Mouse (Mus musculus) gonadal fat pad, adult 2 months (tissue): ENCODE measurements around the gene Mepce. TPM values are rescaled to one million over a fixed set of nuclear protein-coding genes. Genes with fewer than 3 reads are reported as not detected.
"Not testable (repeated sequence)": the region's sequence is repeated elsewhere in the genome, so short reads cannot be mapped to it uniquely, and the experiment has no call there.

ENCODE experiments used
- DNase-seq: peaks from one replicate; pipeline ENCODE4 v3.0.0-alpha.2; 2012; ENCODE audit warnings: low read depth
- polyA plus RNA-seq: library from polyadenylated mRNA; depleted of rRNA; stranded (reverse); fragments of >200 nt; gene quantifications from 2 replicates; pipeline ENCODE4 v1.2.3, GENCODE M21; 2012; rRNA removed

The Mepce gene
- polyA plus RNA-seq, result 41.5 and 45.5 TPM in 2 replicates

GRCm38 (mm10) chr5:137787151-137787928, at the start of gene Mepce, which contains the start of gene Zcwpw1:
Mepce (minus strand) TSS chr5:137787655.
Zcwpw1 (plus strand) TSS chr5:137787798.
- no peak for DNase-seq

- DNase-seq, result not testable (repeated sequence)
Measured at GRCm38 (mm10) chr5:137837110-137837509, 49.7 kb upstream of the Mepce start.

GRCm38 (mm10) chr5:137836611-137837010, 49.2 kb upstream of the Mepce start:
- no peak for DNase-seq

- DNase-seq, result not testable (repeated sequence)
Measured at GRCm38 (mm10) chr5:137835966-137836520, 48.6 kb upstream of the Mepce start, which contains the start of gene Pilra. Pilra (minus strand) TSS chr5:137836281.

- DNase-seq, result no peak
Measured at GRCm38 (mm10) chr5:137833500-137833899, 46.0 kb upstream of the Mepce start.

- DNase-seq, result no peak
Measured at GRCm38 (mm10) chr5:137831506-137831905, 44.1 kb upstream of the Mepce start.

GRCm38 (mm10) chr5:137831106-137831505, 43.7 kb upstream of the Mepce start:
- no peak for DNase-seq

GRCm38 (mm10) chr5:137830238-137830637, 42.8 kb upstream of the Mepce start:
- no peak for DNase-seq

- no peak for DNase-seq
Measured at GRCm38 (mm10) chr5:137828694-137829093, 41.2 kb upstream of the Mepce start.

GRCm38 (mm10) chr5:137826421-137826820, 39.0 kb upstream of the Mepce start:
- no peak for DNase-seq

- DNase-seq, result no peak
Measured at GRCm38 (mm10) chr5:137825971-137826370, 38.5 kb upstream of the Mepce start.

- no peak for DNase-seq
Measured at GRCm38 (mm10) chr5:137825030-137825429, 37.6 kb upstream of the Mepce start.

GRCm38 (mm10) chr5:137823455-137824045, 36.1 kb upstream of the Mepce start:
- DNase-seq, result no peak

- peak; percentile 38 for DNase-seq
Measured at GRCm38 (mm10) chr5:137822602-137823001, 35.1 kb upstream of the Mepce start.

GRCm38 (mm10) chr5:137822126-137822525, 34.7 kb upstream of the Mepce start:
- no peak for DNase-seq

GRCm38 (mm10) chr5:137817466-137818222, 30.2 kb upstream of the Mepce start:
- no peak for DNase-seq

GRCm38 (mm10) chr5:137808316-137808715, 20.9 kb upstream of the Mepce start:
- DNase-seq, result no peak

- no peak for DNase-seq
Measured at GRCm38 (mm10) chr5:137806158-137806557, 18.7 kb upstream of the Mepce start.

GRCm38 (mm10) chr5:137800917-137801316, 13.5 kb upstream of the Mepce start:
- no peak for DNase-seq

- DNase-seq, result no peak
Measured at GRCm38 (mm10) chr5:137796606-137797005, 9.2 kb upstream of the Mepce start.

- DNase-seq, result no peak
Measured at GRCm38 (mm10) chr5:137791553-137791952, 4.1 kb upstream of the Mepce start.

- no peak for DNase-seq
Measured at GRCm38 (mm10) chr5:137788946-137789531, 1.6 kb upstream of the Mepce start.
